Mouse (Mus musculus): ENCODE data around the gene Adamts8.

- TF ChIP-seq POLR2A (IDR thresholded peaks at IDR 0.05; ENCODE audit: insufficient read depth, low read length) (no peak), CTCF (IDR thresholded peaks at IDR 0.05; ENCODE audit: low read depth, low read length) (no peak), EP300 (IDR thresholded peaks at IDR 0.05; ENCODE audit: insufficient read depth, low read depth, low read length) (no peak)
Measured at GRCm38 (mm10) chr9:30949422-30949821, 7.1 kb downstream of the Adamts8 start.
